Mouse (Mus musculus): ENCODE data around the gene Patz1.

DNA sequence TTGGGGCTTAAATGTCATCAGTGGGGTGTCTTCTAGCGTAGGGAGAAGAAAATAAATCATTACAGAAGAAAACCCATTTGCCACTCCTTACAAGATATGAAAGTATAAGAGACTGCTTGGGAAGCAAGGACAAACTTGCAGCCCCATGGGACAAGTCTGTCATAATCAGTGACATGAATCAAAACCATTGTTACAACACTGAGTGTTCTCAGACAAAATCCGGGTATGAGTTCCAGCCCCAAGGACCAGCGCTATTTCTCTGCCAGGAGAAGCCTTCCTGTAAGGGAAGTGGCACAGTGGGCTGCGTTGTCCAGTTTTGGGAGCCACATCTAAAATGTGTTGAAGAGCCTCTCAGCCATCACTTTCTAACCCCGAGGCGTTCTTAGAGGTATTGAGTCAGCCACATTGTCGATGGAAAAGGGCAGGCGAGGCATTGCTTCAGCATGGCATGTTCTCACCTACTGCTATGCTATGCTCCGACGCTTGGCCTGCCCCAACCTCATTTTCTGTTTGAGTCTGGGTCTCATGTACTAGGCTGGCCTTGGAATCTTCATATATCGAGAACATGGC lies 45.6 kb downstream of the Patz1 start:
- TF ChIP-seq CTCF (conservative IDR thresholded peaks at IDR 0.05; ENCODE audit: low read length): no peak
- no peak for TF ChIP-seq NANOG (IDR thresholded peaks at IDR 0.05; ENCODE audit: borderline replicate concordance, low read length)
